Mouse (Mus musculus) right cerebral cortex, postnatal 14 days (tissue): ENCODE data around the gene S100b.

Experiments used
- DNase-seq: peaks from one replicate; pipeline ENCODE4 v3.0.0; 2022

S100b gene

GRCm38 (mm10) chr10:76260358-76261059, 6.9 kb downstream of the S100b start:
- no peak for DNase-seq

GRCm38 (mm10) chr10:76261447-76261846, 7.8 kb downstream of the S100b start:
- DNase-seq, result no peak

- DNase-seq, result no peak
These were observed 8.8 kb downstream of the S100b start for GRCm38 (mm10) chr10:76262431-76262830.

- peak; percentile 47 for DNase-seq
These were observed 17.6 kb downstream of the S100b start for GRCm38 (mm10) chr10:76271238-76271637.

- DNase-seq, result no peak
These were observed 21.6 kb downstream of the S100b start for GRCm38 (mm10) chr10:76275256-76275655.

- no peak for DNase-seq
These were observed 25.0 kb downstream of the S100b start for GRCm38 (mm10) chr10:76278541-76279097.

GRCm38 (mm10) chr10:76288268-76288993, 34.8 kb downstream of the S100b start:
- DNase-seq, result no peak

GRCm38 (mm10) chr10:76289052-76289451, 35.4 kb downstream of the S100b start:
- no peak for DNase-seq

GRCm38 (mm10) chr10:76289936-76290671, 36.5 kb downstream of the S100b start:
- DNase-seq, result no peak

- no peak for DNase-seq
These were observed 39.6 kb downstream of the S100b start for GRCm38 (mm10) chr10:76293222-76293621.

GRCm38 (mm10) chr10:76300133-76300532, 46.5 kb downstream of the S100b start:
- DNase-seq, result no peak

GRCm38 (mm10) chr10:76306738-76307137, 53.1 kb downstream of the S100b start:
- DNase-seq, result no peak
